Mouse (Mus musculus): Measurements from ENCODE around the gene Wwc1.

DNA sequence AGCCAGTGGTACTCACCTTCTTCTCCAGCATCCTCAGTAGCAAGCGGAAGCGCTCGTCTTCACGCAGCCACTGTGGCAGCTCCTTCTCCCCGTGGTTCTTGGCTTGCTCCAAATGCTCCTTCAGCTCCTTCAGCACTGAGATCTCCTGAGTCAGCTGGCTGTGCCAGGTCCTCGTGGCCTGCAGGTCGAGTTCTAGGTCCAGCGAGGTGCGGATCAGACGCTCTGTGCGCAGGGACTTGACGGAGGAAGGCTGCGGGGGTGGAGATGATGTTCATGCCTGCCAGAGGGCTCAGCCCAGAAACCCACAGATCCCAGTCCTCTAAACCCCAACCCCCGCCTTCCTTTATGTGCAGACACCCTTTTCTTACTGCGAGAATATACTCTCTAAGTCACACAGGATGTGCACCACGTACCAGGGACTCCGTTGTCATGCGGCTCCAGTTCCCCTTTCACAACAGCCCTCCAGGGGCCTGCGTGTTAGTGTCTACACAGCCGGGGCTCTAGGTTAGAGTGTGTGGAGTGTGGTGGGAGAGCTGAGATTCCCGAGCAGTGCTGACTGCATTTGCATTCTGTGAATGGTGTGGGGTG, 138.5 kb downstream of the Wwc1 start:
- TF ChIP-seq POLR2A (IDR thresholded peaks at IDR 0.05; ENCODE audit: borderline replicate concordance, insufficient read depth, low read length) (no peak), CTCF (IDR thresholded peaks at IDR 0.05; ENCODE audit: borderline replicate concordance, insufficient read depth, low read depth, low read length) (no peak)

Measured in cerebellum, adult 2 months (tissue).